Mouse (Mus musculus) intestine, postnatal 0 days (tissue): ENCODE measurements at regions not wholly inside any gene's neighbourhood (a gene's known extent, or its start where the extent isn't known, plus 50 kb on each side); places are given as distances from the start of the nearest gene placed in this dataset.

Experiments
- ATAC-seq: fragments of 200-750 bp; cut with Nextera tagmentation; 2 replicates; pipeline ENCODE4 v1.8.0; 2017; ENCODE audit warnings: mild to moderate bottlenecking, moderate TSS enrichment, moderate library complexity
- H3K27ac ChIP-seq: fragments of 300-500 bp; sonication (generic); 2 replicates; pipeline ENCODE4 v1.5.1; 2014; ENCODE audit warnings: mild to moderate bottlenecking, low read depth, low read length, moderate library complexity
- H3K27me3 ChIP-seq: fragments of 300-500 bp; sonication (generic); replicated peaks from 2 replicates; pipeline ENCODE4 v1.6.1; 2014; ENCODE audit warnings: low read length, mixed read lengths; ENCODE audit not compliant: control insufficient read depth, insufficient read depth
- H3K36me3 ChIP-seq: fragments of 300-500 bp; sonication (generic); 2 replicates; pipeline ENCODE4 v1.6.1; 2014; ENCODE audit warnings: mild to moderate bottlenecking, moderate library complexity; ENCODE audit not compliant: control insufficient read depth, insufficient read depth
- H3K4me1 ChIP-seq: fragments of 300-500 bp; sonication (generic); replicated peaks from 2 replicates; pipeline ENCODE4 v1.6.1; 2014; ENCODE audit warnings: antibody characterized with exemption, low read length, mixed read lengths; ENCODE audit not compliant: control insufficient read depth, insufficient read depth
- H3K4me2 ChIP-seq: fragments of 300-500 bp; sonication (generic); replicated peaks from 2 replicates; pipeline ENCODE4 v1.6.1; 2014; ENCODE audit warnings: low read depth, mild to moderate bottlenecking, moderate library complexity
- H3K4me3 ChIP-seq: fragments of 300-500 bp; sonication (generic); 2 replicates; pipeline ENCODE4 v1.5.1; 2014; ENCODE audit warnings: low read depth, low read length
- H3K9ac ChIP-seq: fragments of 300-500 bp; sonication (generic); 2 replicates; pipeline ENCODE4 v1.6.1; 2014; ENCODE audit warnings: mild to moderate bottlenecking, low read depth, low read length
- H3K9me3 ChIP-seq: fragments of 300-500 bp; sonication (generic); 2 replicates; pipeline ENCODE4 v1.6.1; 2016; ENCODE audit warnings: mixed run types; ENCODE audit not compliant: control insufficient read depth
- CTCF ChIP-seq: sonication (generic); IDR thresholded peaks from 2 replicates; pipeline ENCODE4 v1.5.1; 2016; ENCODE audit warnings: low read depth, mild to moderate bottlenecking, control low read depth, antibody characterized with exemption, moderate library complexity
- WGBS: fragments of 180-500 bp; shearing (Covaris S2); extraction: QIAGEN DNeasy Blood & Tissue Kit; methylation state at CpG from one replicate; pipeline ENCODE4 v1.1.7; 2014; 5-methylcytosine and 5-hydroxymethylcytosine counted together

GRCm38 (mm10) chr9:61657996-61658395, 256.3 kb downstream of the Rplp1 start:
- Histone ChIP-seq H3K27ac (no peak overlapping the region), H3K4me2 (no peak overlapping the region), H3K4me1 (no peaks in the 10 kb centered on the region), H3K36me3 (no peaks in the 10 kb centered on the region), H3K4me3 (no peak overlapping the region), H3K9ac (no peak overlapping the region), H3K9me3 (no peaks in the 10 kb centered on the region), H3K27me3 (0 out of 2 replicates have a peak, but pooled peaks cover 7% of the 10 kb centered on the region)
- no peak for ATAC-seq
- no peak for TF ChIP-seq CTCF
- 68% methylated on average over 8 of the region's 8 CpGs for WGBS

GRCm38 (mm10) chr9:61655433-61655981, 258.8 kb downstream of the Rplp1 start:
- no peak overlapping the region for H3K4me2 ChIP-seq
- 0 out of 2 replicates have a peak, but pooled peaks cover 7% of the 10 kb centered on the region for H3K27me3 ChIP-seq
- WGBS = 62% methylated on average over 9 of the region's 9 CpGs
- H3K9ac ChIP-seq = no peak overlapping the region
- TF ChIP-seq CTCF = no peak
- ATAC-seq = no peak
- H3K9me3 ChIP-seq = no peaks in the 10 kb centered on the region
- H3K4me1 ChIP-seq = no peaks in the 10 kb centered on the region
- no peak overlapping the region for H3K27ac ChIP-seq
- no peaks in the 10 kb centered on the region for H3K36me3 ChIP-seq
- no peak overlapping the region for H3K4me3 ChIP-seq

- H3K36me3 ChIP-seq = no peaks in the 10 kb centered on the region
- H3K9me3 ChIP-seq = no peaks in the 10 kb centered on the region
- WGBS = 34% methylated on average over 20 of the region's 20 CpGs
- TF ChIP-seq CTCF = no peak
- H3K27ac ChIP-seq = no peak overlapping the region
- H3K4me2 ChIP-seq = peak overlapping the region; percentile 13; the same call in 1 of the 2 replicates
- H3K27me3 ChIP-seq = no peaks in the 10 kb centered on the region
- H3K9ac ChIP-seq = no peak overlapping the region
- ATAC-seq = peak; percentile 80
- H3K4me1 ChIP-seq = no peaks in the 10 kb centered on the region
- H3K4me3 ChIP-seq = no peak overlapping the region
These were observed 268.5 kb downstream of the Rplp1 start for GRCm38 (mm10) chr9:61645661-61646425.

GRCm38 (mm10) chr9:61640739-61641138, 268.6 kb downstream of the Tle3 start:
- no peak for ATAC-seq
- Histone ChIP-seq H3K27ac (no peak overlapping the region), H3K36me3 (no peaks in the 10 kb centered on the region), H3K9ac (no peak overlapping the region), H3K9me3 (no peaks in the 10 kb centered on the region), H3K4me3 (no peak overlapping the region), H3K27me3 (no peaks in the 10 kb centered on the region), H3K4me1 (no peaks in the 10 kb centered on the region), H3K4me2 (no peak overlapping the region)
- WGBS = 88% methylated on average over 3 of the region's 3 CpGs
- TF ChIP-seq CTCF = no peak

- H3K9me3 ChIP-seq = no peaks in the 10 kb centered on the region
- 91% methylated on average over 11 of the region's 11 CpGs for WGBS
These were observed 266.7 kb downstream of the Tle3 start for GRCm38 (mm10) chr9:61638908-61639307.

GRCm38 (mm10) chr9:61633936-61634335, 261.8 kb downstream of the Tle3 start:
- no peaks in the 10 kb centered on the region for H3K36me3 ChIP-seq
- 82% methylated on average over 9 of the region's 9 CpGs for WGBS
- H3K9me3 ChIP-seq = no peaks in the 10 kb centered on the region
- no peak for ATAC-seq
- no peaks in the 10 kb centered on the region for H3K4me1 ChIP-seq
- TF ChIP-seq CTCF = no peak
- no peaks in the 10 kb centered on the region for H3K27me3 ChIP-seq
- no peak overlapping the region for H3K4me3 ChIP-seq
- no peak overlapping the region for H3K4me2 ChIP-seq
- H3K27ac ChIP-seq = no peak overlapping the region
- H3K9ac ChIP-seq = no peak overlapping the region

More at GRCm38 (mm10) chr9:61638908-61639307, 266.7 kb downstream of the Tle3 start:
- no peak overlapping the region for H3K27ac ChIP-seq
- H3K4me2 ChIP-seq = no peak overlapping the region
- H3K27me3 ChIP-seq = no peaks in the 10 kb centered on the region
- no peaks in the 10 kb centered on the region for H3K36me3 ChIP-seq
- no peak for ATAC-seq
- H3K9ac ChIP-seq = no peak overlapping the region
- no peak overlapping the region for H3K4me3 ChIP-seq
- TF ChIP-seq CTCF = no peak
- H3K4me1 ChIP-seq = no peaks in the 10 kb centered on the region
